Mouse (Mus musculus) liver, embryonic 11.5 days (tissue): ENCODE data around the gene Haus4. TPM values are rescaled to one million over a fixed set of nuclear protein-coding genes. Genes with fewer than 3 reads are reported as not detected.

Source experiments
- ATAC-seq: fragments of 200-750 bp; cut with Nextera tagmentation; replicated peaks from 2 replicates; pipeline ENCODE4 v1.8.0; 2017; ENCODE audit warnings: moderate number of reproducible peaks, mild to moderate bottlenecking, moderate TSS enrichment, moderate library complexity; ENCODE audit not compliant: low FRiP score
- DNase-seq: peaks from one replicate; pipeline ENCODE4 v3.0.0-alpha.2; 2017; ENCODE audit warnings: low spot score
- H3K27ac ChIP-seq: fragments of 300-500 bp; sonication (generic); 2 replicates; pipeline ENCODE4 v1.5.1; 2014; ENCODE audit warnings: mild to moderate bottlenecking, low read depth, low read length, control low read depth
- H3K27me3 ChIP-seq: fragments of 300-500 bp; sonication (generic); replicated peaks from 2 replicates; pipeline ENCODE4 v1.6.1; 2014; ENCODE audit warnings: low read length, mixed read lengths; ENCODE audit not compliant: control insufficient read depth, insufficient read depth
- H3K36me3 ChIP-seq: fragments of 300-500 bp; sonication (generic); 2 replicates; pipeline ENCODE4 v1.6.1; 2014; ENCODE audit warnings: mild to moderate bottlenecking, low read length, moderate library complexity, mixed read lengths; ENCODE audit not compliant: control insufficient read depth, insufficient read depth
- H3K4me1 ChIP-seq: fragments of 300-500 bp; sonication (generic); replicated peaks from 2 replicates; pipeline ENCODE4 v1.6.1; 2014; ENCODE audit warnings: low read length, mixed read lengths; ENCODE audit not compliant: control insufficient read depth, insufficient read depth
- H3K4me2 ChIP-seq: fragments of 300-500 bp; sonication (generic); 2 replicates; pipeline ENCODE4 v1.6.1; 2014; ENCODE audit warnings: mild to moderate bottlenecking, control low read depth, moderate library complexity
- H3K4me3 ChIP-seq: fragments of 300-500 bp; sonication (generic); 2 replicates; pipeline ENCODE4 v1.5.1; 2014; ENCODE audit warnings: low read depth, low read length, control low read depth
- H3K9ac ChIP-seq: fragments of 300-500 bp; sonication (generic); 2 replicates; pipeline ENCODE4 v1.6.1; 2014; ENCODE audit warnings: low read depth, low read length, control low read depth
- H3K9me3 ChIP-seq: fragments of 300-500 bp; sonication (generic); 2 replicates; pipeline ENCODE4 v1.6.1; 2016; ENCODE audit warnings: low read length, inconsistent platforms, mixed read lengths; ENCODE audit not compliant: control insufficient read depth
- WGBS: fragments of 180-500 bp; shearing (Covaris S2); extraction: QIAGEN DNeasy Blood & Tissue Kit; methylation state at CpG from one replicate; pipeline ENCODE4 v1.1.7; 2014; 5-methylcytosine and 5-hydroxymethylcytosine counted together
- polyA plus RNA-seq: library from polyadenylated mRNA; unstranded; fragments of >200 nt; fragmentation: Nextera tagmentation; extraction: Ambion mirVana; gene quantifications from 2 replicates; pipeline ENCODE4 v1.2.1, GENCODE M21; 2014

Haus4 gene
- polyA plus RNA-seq, 1 experiment from 2014 or later, result 71.6 TPM

DNA sequence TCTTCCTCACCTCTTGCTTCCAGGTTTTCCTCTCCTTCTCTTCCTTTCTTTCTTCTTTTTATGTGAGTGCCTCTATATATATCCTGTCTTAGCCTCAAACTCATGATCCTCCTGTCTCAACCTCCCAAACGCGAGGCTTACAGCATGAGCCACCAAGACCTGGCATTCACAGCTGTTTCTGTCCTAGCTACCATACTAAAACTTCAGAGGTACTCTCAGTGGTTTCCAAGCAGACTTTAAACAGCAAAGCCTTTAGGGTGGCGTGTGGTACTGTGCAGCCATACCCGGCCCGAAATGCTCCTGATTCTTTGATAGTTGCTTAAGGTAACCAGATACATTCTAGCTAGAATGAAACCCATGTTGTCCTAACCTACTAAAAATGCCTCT is 26.4 kb downstream of the Haus4 start:
- no peak for ATAC-seq
- Histone ChIP-seq H3K9ac (no peak overlapping the region), H3K27ac (no peak overlapping the region), H3K4me3 (peak overlapping the region; percentile 36; the same call in 1 of the 2 replicates), H3K4me1 (peaks cover 7% of the 10 kb centered on the region), H3K4me2 (peak overlapping the region; percentile 57), H3K9me3 (no peaks in the 10 kb centered on the region), H3K27me3 (no peaks in the 10 kb centered on the region), H3K36me3 (no peaks in the 10 kb centered on the region)
- DNase-seq, result no peak
- WGBS, result 23% methylated on average over 5 of the region's 5 CpGs

DNA sequence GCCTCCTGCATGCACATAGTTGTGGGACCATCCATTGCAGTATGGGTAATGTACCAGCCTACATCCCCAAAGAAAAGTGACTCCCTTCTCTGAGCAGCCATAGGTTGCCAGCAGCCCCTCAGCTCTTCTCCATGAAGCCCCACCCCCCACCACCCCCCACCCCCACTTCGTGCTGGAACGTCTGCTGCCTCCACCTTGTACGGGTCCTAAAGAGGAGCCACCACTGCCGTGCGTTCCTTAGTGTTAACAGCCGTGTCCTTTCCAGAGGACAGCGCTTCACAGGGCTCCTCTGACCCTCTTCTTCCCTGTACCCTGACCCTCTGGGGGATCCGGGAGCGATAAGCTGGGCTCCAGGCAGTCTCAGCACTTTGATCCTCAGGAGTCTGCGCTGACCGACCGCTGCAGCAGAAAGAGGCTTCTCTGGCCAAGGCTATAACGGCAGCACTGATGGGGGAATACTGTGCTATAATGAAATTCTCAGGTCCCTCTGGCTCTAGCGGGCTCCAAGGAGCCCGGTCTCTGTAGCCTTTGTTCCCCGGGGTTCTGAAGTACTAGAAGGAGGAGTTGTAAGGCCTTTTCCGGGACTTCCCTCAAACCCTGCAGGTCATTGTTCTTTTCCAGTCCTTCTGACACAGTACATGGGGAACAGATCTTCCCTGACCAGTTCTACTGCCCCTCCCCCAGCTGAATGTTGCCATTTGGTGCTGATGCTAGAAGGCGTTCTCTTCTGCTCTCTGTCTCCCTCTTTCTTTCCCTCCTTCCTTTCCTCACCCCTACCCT is 27.0 kb downstream of the Haus4 start:
- WGBS, result 2% methylated on average over 18 of the region's 18 CpGs
- H3K9me3 ChIP-seq, result no peaks in the 10 kb centered on the region
- H3K4me3 ChIP-seq, result peak overlapping the region; percentile 36
- H3K4me2 ChIP-seq, result peak overlapping the region; percentile 57
- DNase-seq (peak; percentile 38), ATAC-seq (no peak)
- H3K9ac ChIP-seq, result 0 out of 2 replicates have a peak overlapping the region, but pooled peaks have one; percentile 5
- H3K27me3 ChIP-seq, result no peaks in the 10 kb centered on the region
- H3K4me1 ChIP-seq, result peaks cover 7% of the 10 kb centered on the region
- H3K27ac ChIP-seq, result no peak overlapping the region
- no peaks in the 10 kb centered on the region for H3K36me3 ChIP-seq

DNA sequence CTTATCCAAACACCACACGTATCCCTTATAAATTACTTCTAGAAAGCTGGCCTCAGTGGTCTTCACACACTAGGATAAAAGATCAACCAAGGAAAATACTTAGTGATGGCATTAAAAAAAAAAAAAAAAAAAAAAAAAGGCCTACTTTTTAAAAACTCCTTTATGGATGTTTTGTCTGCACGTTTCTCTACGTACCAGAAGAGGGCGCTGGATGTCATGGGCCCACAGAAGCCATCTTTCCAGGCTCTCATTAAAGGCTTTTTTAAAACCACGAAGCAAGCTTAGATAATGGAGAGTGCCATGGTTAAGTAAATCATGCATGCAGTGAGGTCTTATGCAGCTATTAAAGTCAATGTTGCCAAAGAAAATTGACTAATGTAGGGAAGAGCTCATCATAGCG is 30.8 kb downstream of the Haus4 start:
- Histone ChIP-seq H3K36me3 (no peaks in the 10 kb centered on the region), H3K27me3 (no peaks in the 10 kb centered on the region), H3K9ac (no peak overlapping the region), H3K4me1 (peaks cover 7% of the 10 kb centered on the region), H3K9me3 (no peaks in the 10 kb centered on the region), H3K27ac (no peak overlapping the region), H3K4me3 (no peak overlapping the region), H3K4me2 (no peak overlapping the region)
- DNase-seq (no peak), ATAC-seq (no peak)
- 36% methylated on average over 6 of the region's 6 CpGs for WGBS

DNA sequence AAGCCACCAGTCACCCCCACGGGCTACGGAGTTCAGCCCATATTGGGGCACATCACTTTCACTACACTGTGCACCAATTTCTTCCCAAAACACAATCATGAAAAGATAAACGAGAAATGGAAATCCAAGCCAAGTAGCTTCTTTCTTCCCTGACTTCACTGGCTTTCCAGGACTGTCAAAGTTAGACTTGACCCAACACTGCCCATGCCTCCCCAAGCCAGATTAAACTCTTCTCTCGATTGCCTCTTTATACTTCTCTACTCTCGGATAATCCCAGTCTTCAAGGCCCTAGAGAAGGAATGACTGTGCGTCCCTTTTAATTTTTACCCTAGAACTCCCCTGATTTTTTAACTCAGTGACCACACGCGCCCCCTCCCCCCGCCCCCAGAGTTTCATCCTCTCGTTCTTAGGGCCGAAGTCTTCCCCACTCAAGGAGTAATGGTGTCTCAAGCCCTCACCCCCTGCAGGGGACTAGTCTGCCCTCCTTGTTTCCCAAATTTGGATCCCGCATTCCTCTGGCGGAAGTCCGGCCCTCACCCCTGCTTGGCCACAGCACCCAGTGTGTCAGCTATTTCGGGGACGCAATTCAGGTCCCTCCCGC is 37.6 kb downstream of the Haus4 start:
- peak overlapping the region; percentile 51; the same call in 1 of the 2 replicates for H3K27ac ChIP-seq
- no peaks in the 10 kb centered on the region for H3K4me1 ChIP-seq
- H3K9me3 ChIP-seq, result peaks cover 6% of the 10 kb centered on the region; the same call in 1 of the 2 replicates
- H3K9ac ChIP-seq, result peak overlapping the region; percentile 82
- peaks cover 34% of the 10 kb centered on the region for H3K36me3 ChIP-seq
- peak overlapping the region; percentile 76 for H3K4me2 ChIP-seq
- 4% methylated on average over 17 of the region's 17 CpGs for WGBS
- H3K27me3 ChIP-seq, result no peaks in the 10 kb centered on the region
- ATAC-seq, result peak; percentile 30
- peak overlapping the region; percentile 83 for H3K4me3 ChIP-seq
- DNase-seq, result no peak

DNA sequence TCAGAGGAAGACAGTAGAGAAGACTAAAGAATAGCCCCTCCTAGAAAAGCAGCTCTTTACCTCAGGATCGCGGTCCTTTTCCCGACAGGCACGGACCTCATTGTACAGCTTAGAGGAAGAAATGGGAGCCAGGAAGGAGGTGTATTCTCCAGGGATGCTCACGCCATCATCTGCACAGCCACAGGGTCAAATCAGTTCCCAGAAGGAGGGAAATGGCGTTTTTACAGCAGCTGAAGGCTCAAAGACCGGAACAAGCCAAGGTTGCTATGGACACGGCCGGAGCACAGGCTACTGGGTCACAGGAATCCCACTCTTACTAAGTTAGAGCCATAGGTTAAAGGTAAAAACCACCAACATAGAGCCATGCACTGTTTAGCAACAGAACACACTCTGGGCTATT is 44.6 kb downstream of the Haus4 start:
- 92% methylated on average over 9 of the region's 9 CpGs for WGBS
- Histone ChIP-seq H3K9ac (no peak overlapping the region), H3K27me3 (no peaks in the 10 kb centered on the region), H3K4me1 (no peaks in the 10 kb centered on the region), H3K9me3 (peaks cover 6% of the 10 kb centered on the region; the same call in 1 of the 2 replicates), H3K36me3 (peaks cover 77% of the 10 kb centered on the region), H3K4me2 (no peak overlapping the region), H3K27ac (no peak overlapping the region), H3K4me3 (no peak overlapping the region)
- no peak for ATAC-seq
- DNase-seq, result no peak

DNA sequence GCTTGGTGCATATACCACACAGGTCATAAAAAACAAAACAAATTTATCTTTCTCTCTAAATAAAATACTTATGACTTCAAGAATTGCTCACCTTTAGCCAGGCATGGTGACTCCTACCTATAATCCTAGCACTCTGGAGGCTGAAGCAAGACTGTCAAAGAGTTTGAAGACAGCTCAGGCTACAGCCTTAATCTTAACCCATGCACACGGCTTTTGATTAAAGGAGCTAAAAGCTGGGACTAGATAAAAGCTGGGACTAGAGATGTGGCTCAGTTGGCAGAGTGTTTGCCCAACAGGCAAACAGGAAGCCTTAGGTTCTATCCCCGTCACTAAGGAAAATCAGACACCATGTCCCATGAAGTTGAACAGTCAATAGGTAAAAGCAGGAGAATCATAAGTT is 51.3 kb downstream of the Haus4 start:
- ATAC-seq (no peak), DNase-seq (no peak)
- Histone ChIP-seq H3K4me3 (no peak overlapping the region), H3K9me3 (no peaks in the 10 kb centered on the region), H3K36me3 (peaks cover 14% of the 10 kb centered on the region), H3K27me3 (no peaks in the 10 kb centered on the region), H3K9ac (no peak overlapping the region), H3K4me2 (no peak overlapping the region), H3K4me1 (no peaks in the 10 kb centered on the region), H3K27ac (no peak overlapping the region)
- 62% methylated on average over 2 of the region's 2 CpGs for WGBS

DNA sequence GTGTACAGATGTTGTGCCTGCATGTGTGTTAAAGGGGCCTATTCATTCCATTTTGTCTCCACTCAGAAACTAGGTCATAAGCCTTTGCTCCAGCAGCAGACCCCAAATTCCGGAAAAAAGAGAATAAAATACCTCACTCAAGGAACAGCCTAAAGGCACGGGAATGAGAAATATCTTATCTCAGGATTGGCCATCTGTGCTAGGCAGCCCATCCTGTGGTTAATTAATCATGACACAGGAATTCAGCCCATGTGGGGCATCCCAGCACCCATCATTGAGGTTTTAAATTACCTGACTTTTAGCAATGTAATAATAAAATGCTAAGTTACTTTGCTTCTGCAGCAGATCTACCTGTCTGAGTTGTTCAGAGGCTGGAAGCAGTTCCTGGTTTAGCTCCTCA is 53.1 kb downstream of the Haus4 start:
- Histone ChIP-seq H3K9ac (no peak overlapping the region), H3K36me3 (no peaks in the 10 kb centered on the region), H3K4me1 (no peaks in the 10 kb centered on the region), H3K4me2 (no peak overlapping the region), H3K4me3 (no peak overlapping the region), H3K9me3 (no peaks in the 10 kb centered on the region), H3K27me3 (no peaks in the 10 kb centered on the region), H3K27ac (no peak overlapping the region)
- 34% methylated on average over 2 of the region's 2 CpGs for WGBS
- DNase-seq (no peak), ATAC-seq (no peak)

DNA sequence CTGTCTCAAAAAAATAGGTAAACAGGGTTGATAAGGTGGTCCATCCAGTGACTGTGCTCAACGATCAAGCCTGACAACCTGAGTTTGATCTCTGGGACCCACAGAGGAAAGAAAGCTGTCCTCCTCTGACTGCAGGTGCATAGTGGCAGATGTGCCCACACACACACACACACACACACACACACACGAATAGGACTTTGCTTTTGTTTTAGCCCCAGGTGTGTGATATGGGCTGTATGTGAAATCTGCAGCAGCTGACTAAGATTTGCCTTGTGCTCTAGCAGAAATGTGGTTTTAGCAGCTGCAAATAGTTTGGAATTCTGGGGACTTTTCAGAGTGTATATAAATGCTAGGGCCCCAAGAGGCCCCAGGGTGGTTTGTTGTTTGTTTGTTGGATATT is 55.1 kb downstream of the Haus4 start:
- DNase-seq, result no peak
- no peak overlapping the region for H3K4me3 ChIP-seq
- no peak for ATAC-seq
- no peaks in the 10 kb centered on the region for H3K27me3 ChIP-seq
- H3K4me1 ChIP-seq, result no peaks in the 10 kb centered on the region
- H3K4me2 ChIP-seq, result no peak overlapping the region
- H3K27ac ChIP-seq, result no peak overlapping the region
- WGBS, result 69% methylated on average over 2 of the region's 2 CpGs
- H3K9ac ChIP-seq, result no peak overlapping the region
- no peaks in the 10 kb centered on the region for H3K36me3 ChIP-seq
- no peaks in the 10 kb centered on the region for H3K9me3 ChIP-seq

DNA sequence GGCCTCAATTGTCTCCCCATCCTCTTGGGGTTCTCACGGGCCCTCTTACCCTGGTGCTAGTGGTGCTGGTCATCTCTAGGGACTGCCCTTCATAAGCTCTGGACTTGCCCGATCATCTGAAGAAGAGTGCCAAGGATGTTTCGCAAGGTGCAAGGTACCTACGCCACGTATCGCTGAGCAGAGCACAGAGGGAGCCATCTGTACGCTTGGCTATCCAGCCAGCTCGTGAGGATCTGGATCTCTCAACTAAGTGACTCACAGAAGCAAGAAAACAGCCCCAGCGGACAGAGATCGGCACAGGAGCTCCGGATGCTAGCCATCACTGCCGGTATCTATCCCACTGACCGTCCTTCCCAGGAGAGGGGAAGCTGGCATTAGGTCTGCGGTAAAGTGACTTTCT is 57.7 kb downstream of the Haus4 start:
- H3K27ac ChIP-seq, result no peak overlapping the region
- DNase-seq, result no peak
- WGBS, result 84% methylated on average over 14 of the region's 14 CpGs
- H3K9me3 ChIP-seq, result no peaks in the 10 kb centered on the region
- H3K4me1 ChIP-seq, result no peaks in the 10 kb centered on the region
- ATAC-seq, result no peak
- H3K4me3 ChIP-seq, result no peak overlapping the region
- H3K27me3 ChIP-seq, result no peaks in the 10 kb centered on the region
- H3K36me3 ChIP-seq, result no peaks in the 10 kb centered on the region
- H3K9ac ChIP-seq, result no peak overlapping the region
- no peak overlapping the region for H3K4me2 ChIP-seq
